Mouse (Mus musculus) ES-Bruce4 (cell line): ENCODE measurements around the gene Adarb2.

Experiments
- CTCF ChIP-seq: IDR thresholded peaks from one replicate; pipeline ENCODE4 v1.8.1; 2011; ENCODE audit warnings: low read depth, low read length
- POLR2A ChIP-seq: IDR thresholded peaks from one replicate; pipeline ENCODE4 v1.8.1; 2011; ENCODE audit warnings: low read length; ENCODE audit not compliant: insufficient read depth

DNA sequence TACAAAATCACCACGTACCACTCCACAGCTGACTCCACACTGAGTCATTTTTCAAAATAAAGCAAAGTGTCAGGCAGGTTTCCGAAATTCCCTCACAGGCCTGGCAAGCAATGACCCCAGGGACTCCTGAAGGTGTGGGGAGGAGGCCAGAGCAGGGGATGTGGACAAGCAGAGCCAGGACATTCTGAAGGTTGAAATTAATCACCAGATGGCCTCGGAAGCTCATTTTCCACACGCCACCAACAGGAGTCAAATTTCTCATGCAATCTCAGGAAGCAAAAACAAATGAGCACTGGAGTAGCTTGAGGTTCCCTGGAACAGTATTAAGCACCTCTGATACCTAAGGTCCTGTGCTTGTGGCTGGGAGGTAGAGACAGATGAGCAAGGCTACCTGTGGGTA is 580.0 kb downstream of the Adarb2 start:
- TF ChIP-seq POLR2A (no peak), CTCF (no peak)
